Mouse (Mus musculus): ENCODE measurements around the gene BC048679. TPM values are rescaled to one million over a fixed set of nuclear protein-coding genes. Genes with fewer than 3 reads are reported as not detected.

Gene BC048679
- polyA plus RNA-seq, 1 experiment from 2014 or later: not detected

DNA sequence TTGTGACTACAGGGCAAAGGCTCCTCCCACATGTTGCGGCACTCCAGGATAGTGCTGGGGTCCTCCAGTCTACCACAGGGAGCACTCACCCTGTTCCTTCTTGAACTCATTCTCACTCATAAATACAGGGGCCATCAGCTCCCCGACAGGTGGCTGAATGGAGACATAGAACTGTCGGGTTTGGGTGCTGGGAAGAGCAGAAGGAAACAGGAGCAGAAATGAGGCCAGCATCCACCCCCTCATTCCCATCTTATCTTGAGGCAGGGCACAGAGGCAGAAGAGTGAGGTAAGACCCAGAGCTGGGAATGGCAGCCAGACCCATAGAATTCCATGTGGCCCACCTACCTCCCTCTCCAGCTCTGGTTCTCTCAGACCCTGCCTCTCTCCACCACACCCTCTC is 35.3 kb downstream of the BC048679 start:
- 73% methylated on average over 3 of the region's 3 CpGs for WGBS
- Histone ChIP-seq H3K4me1 (no peaks in the 10 kb centered on the region), H3K9me3 (no peaks in the 10 kb centered on the region), H3K4me3 (no peak overlapping the region), H3K36me3 (0 out of 2 replicates have a peak, but pooled peaks cover 2% of the 10 kb centered on the region), H3K27me3 (ENCODE audit: insufficient read depth, poor library complexity, severe bottlenecking) (peaks cover 63% of the 10 kb centered on the region), H3K27ac (no peak overlapping the region)
- no peak for DNase-seq (ENCODE audit: low spot score)

GRCm38 (mm10) chr7:81455155-81455651 is 42.9 kb downstream of the BC048679 start, which contains the start of gene Cpeb1:
TSS of gene Cpeb1 (minus strand) at chr7:81455465.
- Histone ChIP-seq H3K36me3 (no peaks in the 10 kb centered on the region), H3K4me1 (peaks cover 27% of the 10 kb centered on the region), H3K27me3 (ENCODE audit: insufficient read depth, poor library complexity, severe bottlenecking) (peaks cover 90% of the 10 kb centered on the region), H3K4me3 (peak within 1 kb of the TSS; percentile 68), H3K27ac (peak within 1 kb of the TSS; percentile 76), H3K9me3 (no peaks in the 10 kb centered on the region)
- peak; percentile 83 for DNase-seq (ENCODE audit: low spot score)
- WGBS: 2% methylated on average over 28 of the region's 28 CpGs

GRCm38 (mm10) chr7:81454331-81455039 is 43.6 kb downstream of the BC048679 start:
- Histone ChIP-seq H3K9me3 (no peaks in the 10 kb centered on the region), H3K4me3 (peak overlapping the region; percentile 68), H3K27me3 (ENCODE audit: insufficient read depth, poor library complexity, severe bottlenecking) (peaks cover 94% of the 10 kb centered on the region), H3K27ac (peak overlapping the region; percentile 76), H3K36me3 (no peaks in the 10 kb centered on the region), H3K4me1 (peaks cover 27% of the 10 kb centered on the region)
- no peak for DNase-seq (ENCODE audit: low spot score)
- 1% methylated on average over 74 of the region's 87 CpGs for WGBS

GRCm38 (mm10) chr7:81453443-81454274 is 44.4 kb downstream of the BC048679 start:
- Histone ChIP-seq H3K9me3 (no peaks in the 10 kb centered on the region), H3K4me1 (peaks cover 27% of the 10 kb centered on the region), H3K27me3 (ENCODE audit: insufficient read depth, poor library complexity, severe bottlenecking) (peaks cover 85% of the 10 kb centered on the region), H3K36me3 (no peaks in the 10 kb centered on the region), H3K27ac (peak overlapping the region; percentile 76), H3K4me3 (peak overlapping the region; percentile 68)
- 6% methylated on average over 84 of the region's 84 CpGs for WGBS
- DNase-seq (ENCODE audit: low spot score): no peak

GRCm38 (mm10) chr7:81452971-81453441 is 45.1 kb downstream of the BC048679 start:
- Histone ChIP-seq H3K27me3 (ENCODE audit: insufficient read depth, poor library complexity, severe bottlenecking) (peaks cover 79% of the 10 kb centered on the region), H3K36me3 (no peaks in the 10 kb centered on the region), H3K9me3 (no peaks in the 10 kb centered on the region), H3K4me3 (peak overlapping the region; percentile 68), H3K27ac (no peak overlapping the region), H3K4me1 (peaks cover 27% of the 10 kb centered on the region)
- WGBS: 5% methylated on average over 21 of the region's 21 CpGs
- DNase-seq (ENCODE audit: low spot score): no peak

MicroRNAs encoded within 50 kb of the gene (microRNA counts, 519-probe panel; counts per million panel counts)
- not detected for microRNA mmu-miR-1839-3p
- 1,887 counts per million, percentile 3 among the panel's probes with 10 or more counts for microRNA mmu-miR-1839-5p

Other genes with a start within 250 kb of the BC048679 start
- 906 and 1,028 TPM in 2 replicates for gene Rps17, start 153.0 kb downstream of the BC048679 start, polyA plus RNA-seq (2016; fragmentation: Nextera tagmentation; extraction: Ambion mirVana)
- 1.8 and 3.1 TPM in 2 replicates for gene Cpeb1, start 42.8 kb downstream of the BC048679 start, polyA plus RNA-seq (2016; fragmentation: Nextera tagmentation; extraction: Ambion mirVana)
- gene Ap3b2, start 4.4 kb downstream of the BC048679 start, polyA plus RNA-seq (2016; fragmentation: Nextera tagmentation; extraction: Ambion mirVana): 12.9 and 16.8 TPM in 2 replicates
- gene Fsd2, start 68.7 kb upstream of the BC048679 start, polyA plus RNA-seq (2016; fragmentation: Nextera tagmentation; extraction: Ambion mirVana): 39.8 and 79.8 TPM in 2 replicates
- 3.9 and 4.0 TPM in 2 replicates for gene Whamm, start 73.0 kb upstream of the BC048679 start, polyA plus RNA-seq (2016; fragmentation: Nextera tagmentation; extraction: Ambion mirVana)
- 119 and 154 TPM in 2 replicates for gene Homer2, start 209.2 kb upstream of the BC048679 start, polyA plus RNA-seq (2016; fragmentation: Nextera tagmentation; extraction: Ambion mirVana)

Measured in heart, embryonic 10.5 days (tissue).